Mouse (Mus musculus) small intestine, adult 2 months (tissue): ENCODE results near the gene Elovl5. TPM values are rescaled to one million over a fixed set of nuclear protein-coding genes. Genes with fewer than 3 reads are reported as not detected.

ENCODE experiments used
- H3K27ac ChIP-seq: fragments of 200-500 bp; 2 replicates; pipeline ENCODE4 v1.5.1; 2012; ENCODE audit warnings: low read depth, low read length, control low read depth, inconsistent platforms; ENCODE audit not compliant: insufficient read depth
- H3K27me3 ChIP-seq: fragments of 200-500 bp; 2 replicates; pipeline ENCODE4 v1.6.1; 2012; ENCODE audit warnings: mild to moderate bottlenecking, moderate library complexity, low read length, inconsistent platforms; ENCODE audit not compliant: control insufficient read depth, insufficient read depth
- H3K36me3 ChIP-seq: fragments of 200-500 bp; 2 replicates; pipeline ENCODE4 v1.6.1; 2012; ENCODE audit warnings: mild to moderate bottlenecking, low read length, control low read depth, inconsistent platforms; ENCODE audit not compliant: control insufficient read depth, insufficient read depth
- H3K4me1 ChIP-seq: fragments of 200-500 bp; 2 replicates; pipeline ENCODE4 v1.6.1; 2012; ENCODE audit warnings: low read length, inconsistent platforms, mixed read lengths; ENCODE audit not compliant: control insufficient read depth, insufficient read depth, insufficient read length
- H3K4me3 ChIP-seq: fragments of 200-500 bp; 2 replicates; pipeline ENCODE4 v1.5.1; 2012; ENCODE audit warnings: low read depth, mild to moderate bottlenecking, control low read depth, inconsistent platforms, low read length, moderate library complexity
- CTCF ChIP-seq: fragments of 200-500 bp; IDR thresholded peaks from 2 replicates; pipeline ENCODE4 v1.5.1; 2012; ENCODE audit warnings: low read depth, mild to moderate bottlenecking, control low read depth, inconsistent platforms, low read length, moderate library complexity, mixed read lengths; ENCODE audit not compliant: insufficient replicate concordance, insufficient read length; ENCODE audit errors: extremely low read depth
- POLR2A ChIP-seq: fragments of 200-500 bp; IDR thresholded peaks from 2 replicates; pipeline ENCODE4 v1.6.1; 2012; ENCODE audit warnings: low read depth, mild to moderate bottlenecking, control low read depth, inconsistent platforms, low read length, moderate library complexity
- WGBS: fragments of 180-500 bp; shearing (Covaris S2); methylation state at CpG from one replicate; pipeline ENCODE4 v1.1.7; 2018; 5-methylcytosine and 5-hydroxymethylcytosine counted together
- polyA plus RNA-seq: library from polyadenylated mRNA; depleted of rRNA; stranded (reverse); fragments of >200 nt; gene quantifications from 2 replicates; pipeline ENCODE4 v1.2.3, GENCODE M21; 2012

Elovl5 gene
- polyA plus RNA-seq, 1 experiment = 11.2 TPM

DNA sequence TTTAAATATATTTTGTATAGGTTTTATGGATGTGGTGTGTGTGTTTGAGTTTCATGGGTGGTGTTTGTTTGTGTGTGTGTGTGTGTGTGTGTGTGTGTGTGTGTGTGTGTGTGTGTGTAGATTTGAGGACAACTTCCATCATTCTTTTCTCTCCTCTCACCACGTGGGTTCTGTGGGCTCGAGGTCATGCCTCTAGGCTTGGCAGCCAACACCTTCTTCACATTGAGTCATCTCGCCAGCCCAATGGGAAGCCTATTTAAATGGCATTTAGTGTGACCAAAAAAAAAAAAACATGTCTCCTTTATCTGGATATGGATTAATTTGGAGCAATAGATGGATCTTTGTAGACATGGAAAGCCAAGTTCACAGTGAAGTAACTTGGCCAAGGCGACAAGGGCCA, 94.9 kb downstream of the Elovl5 start:
- H3K4me1 ChIP-seq = no peaks in the 10 kb centered on the region
- H3K27me3 ChIP-seq = no peaks in the 10 kb centered on the region
- TF ChIP-seq CTCF (no peak), POLR2A (no peak)
- H3K36me3 ChIP-seq = no peaks in the 10 kb centered on the region
- no peak overlapping the region for H3K27ac ChIP-seq
- no peak overlapping the region for H3K4me3 ChIP-seq
- WGBS = 73% methylated on average over 4 of the region's 4 CpGs

DNA sequence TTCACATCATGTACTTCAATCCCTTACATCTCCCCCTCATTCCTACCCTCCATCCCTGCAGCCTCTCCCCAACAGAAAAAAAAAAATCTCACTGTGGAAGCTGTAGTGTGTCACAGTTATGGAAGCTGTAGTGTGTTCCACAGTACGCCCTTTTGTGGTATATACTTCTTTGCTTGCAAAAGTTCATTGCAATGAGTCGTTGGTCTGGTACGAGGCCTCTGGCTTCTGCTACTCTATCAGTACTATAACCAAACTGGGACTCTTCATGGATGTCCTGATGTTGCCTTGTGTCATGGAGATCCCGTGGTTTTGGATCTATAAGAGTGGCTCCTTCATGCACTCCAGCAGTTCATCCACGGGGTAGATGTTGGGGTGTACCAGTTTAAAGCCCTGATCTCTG, 95.5 kb downstream of the Elovl5 start:
- Histone ChIP-seq H3K27ac (no peak overlapping the region), H3K4me1 (no peaks in the 10 kb centered on the region), H3K4me3 (no peak overlapping the region), H3K27me3 (no peaks in the 10 kb centered on the region), H3K36me3 (no peaks in the 10 kb centered on the region)
- WGBS = 85% methylated on average over 5 of the region's 5 CpGs
- TF ChIP-seq POLR2A (no peak), CTCF (no peak)

DNA sequence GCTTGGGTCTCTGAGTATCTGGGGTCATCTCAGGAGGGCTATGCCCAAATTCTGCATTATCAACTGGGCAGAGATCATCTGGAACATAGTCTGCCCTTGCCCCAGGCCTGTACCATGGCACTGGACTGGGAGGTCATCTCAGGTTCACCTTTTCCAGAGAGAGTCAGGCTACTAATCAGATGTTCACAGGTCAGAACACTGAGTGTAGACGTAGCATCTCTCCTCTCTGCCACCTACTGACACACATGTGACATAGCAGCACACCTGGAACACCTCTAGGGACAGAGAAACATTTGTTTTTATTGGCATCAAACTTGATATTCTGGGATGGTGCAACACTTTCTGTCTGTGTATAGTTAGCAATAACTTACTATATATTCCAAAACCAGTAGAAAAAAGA, 96.6 kb downstream of the Elovl5 start:
- TF ChIP-seq CTCF (no peak), POLR2A (no peak)
- Histone ChIP-seq H3K4me1 (no peaks in the 10 kb centered on the region), H3K27ac (no peak overlapping the region), H3K27me3 (no peaks in the 10 kb centered on the region), H3K36me3 (no peaks in the 10 kb centered on the region), H3K4me3 (no peak overlapping the region)
- WGBS = 16% methylated on average over 1 of the region's 1 CpGs

DNA sequence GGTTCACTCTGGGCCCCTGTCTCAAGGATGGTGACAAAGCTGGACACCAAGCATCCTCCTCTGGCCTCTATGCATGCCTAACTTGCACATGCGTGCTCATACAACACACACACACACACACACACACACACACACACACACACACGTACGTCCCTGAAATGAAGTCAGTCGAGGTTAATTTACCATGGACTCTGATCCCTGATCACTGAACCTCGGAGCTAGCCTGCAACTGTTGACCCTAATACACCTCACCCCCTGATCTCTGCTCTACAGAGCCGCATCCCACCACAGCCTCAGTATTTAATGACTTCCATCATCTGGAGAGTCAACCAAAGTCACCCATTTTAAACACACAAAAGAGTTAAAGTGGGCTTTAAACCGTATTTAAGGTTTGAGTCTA, 98.7 kb downstream of the Elovl5 start:
- Histone ChIP-seq H3K36me3 (no peaks in the 10 kb centered on the region), H3K27me3 (no peaks in the 10 kb centered on the region), H3K4me3 (no peak overlapping the region), H3K4me1 (no peaks in the 10 kb centered on the region), H3K27ac (no peak overlapping the region)
- TF ChIP-seq POLR2A = no peak
- no peak for TF ChIP-seq CTCF
- 71% methylated on average over 7 of the region's 7 CpGs for WGBS

DNA sequence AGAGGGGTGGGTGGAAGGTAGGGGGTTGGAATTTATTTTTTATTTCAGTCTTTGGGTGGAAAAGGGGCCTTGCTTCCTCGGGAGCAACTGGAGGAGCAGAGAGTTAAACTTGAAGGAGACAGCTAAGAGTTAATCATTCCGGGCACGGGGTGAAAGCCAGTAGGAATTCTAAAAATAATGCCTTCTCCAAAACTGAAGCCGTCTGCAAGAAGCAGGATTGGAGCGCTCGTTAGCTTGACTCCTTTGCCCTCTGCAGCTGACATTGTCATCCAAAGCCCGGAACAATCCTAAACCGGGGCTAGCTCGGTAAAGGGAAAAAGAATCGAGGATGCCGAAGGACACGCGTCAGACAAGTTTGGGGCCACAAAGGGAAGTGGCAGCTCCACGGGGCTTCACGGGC, 99.1 kb downstream of the Elovl5 start:
- H3K4me1 ChIP-seq = peaks cover 2% of the 10 kb centered on the region; the same call in 1 of the 2 replicates
- WGBS = 75% methylated on average over 15 of the region's 15 CpGs
- no peaks in the 10 kb centered on the region for H3K36me3 ChIP-seq
- H3K27me3 ChIP-seq = no peaks in the 10 kb centered on the region
- no peak overlapping the region for H3K27ac ChIP-seq
- TF ChIP-seq CTCF = no peak
- no peak for TF ChIP-seq POLR2A
- no peak overlapping the region for H3K4me3 ChIP-seq

DNA sequence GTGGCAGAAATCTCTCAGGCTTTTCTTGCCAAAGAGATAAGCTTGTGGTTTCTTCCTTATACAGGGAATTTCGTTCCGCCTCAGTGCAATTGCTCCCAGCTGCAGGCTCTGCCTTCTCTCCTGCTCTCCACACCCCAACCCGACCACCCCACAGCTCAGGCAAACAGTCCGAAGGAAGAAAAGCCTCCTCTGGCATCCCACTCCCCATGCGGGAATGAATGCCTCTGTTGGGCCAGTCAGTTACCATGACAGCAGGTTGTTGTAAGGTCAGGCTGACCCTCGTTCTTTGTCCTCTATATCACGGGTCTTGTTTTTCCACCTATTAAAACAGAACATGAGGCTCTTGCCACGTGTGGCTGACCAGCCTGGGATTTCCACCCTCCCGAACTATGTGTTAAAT, 104.1 kb downstream of the Elovl5 start:
- TF ChIP-seq POLR2A (no peak), CTCF (no peak)
- Histone ChIP-seq H3K27me3 (no peaks in the 10 kb centered on the region), H3K4me1 (peaks cover 12% of the 10 kb centered on the region), H3K4me3 (no peak overlapping the region), H3K27ac (no peak overlapping the region), H3K36me3 (no peaks in the 10 kb centered on the region)
- 27% methylated on average over 9 of the region's 9 CpGs for WGBS

DNA sequence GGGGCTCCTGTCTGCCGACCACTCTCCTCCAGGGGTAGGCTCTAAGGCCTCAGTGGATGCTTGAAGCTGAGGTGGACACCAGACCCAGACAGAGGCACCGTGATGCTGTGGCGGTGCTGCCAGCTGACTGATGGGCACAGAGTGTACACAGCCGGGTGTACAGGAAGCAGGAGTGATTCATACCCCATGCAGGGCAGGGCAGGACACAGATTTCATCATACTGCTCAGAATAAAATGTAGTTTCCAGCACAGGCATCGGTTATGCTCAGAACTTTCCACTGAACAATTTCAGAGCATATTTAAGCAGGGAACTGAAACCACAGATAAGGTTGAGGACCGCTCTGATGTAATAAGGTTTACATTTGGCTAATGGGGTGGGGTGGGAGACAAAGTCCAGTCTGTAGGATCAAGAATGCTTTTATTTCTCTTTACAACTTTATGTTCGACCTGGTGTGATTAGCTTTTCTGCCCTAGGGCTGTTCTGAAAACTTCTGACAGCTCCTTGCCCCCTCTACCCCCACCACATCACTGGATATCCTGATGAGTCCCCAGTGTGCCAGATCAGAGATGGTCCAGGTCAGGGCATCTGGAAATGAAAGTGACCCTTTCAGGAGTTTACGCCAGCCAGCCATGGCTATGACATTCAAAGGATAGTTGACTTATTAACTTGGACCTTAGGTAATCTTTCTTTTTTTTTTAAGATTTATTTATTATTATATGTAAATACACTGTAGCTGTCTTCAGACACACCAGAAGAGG, 105.2 kb downstream of the Elovl5 start:
- Histone ChIP-seq H3K4me1 (peaks cover 12% of the 10 kb centered on the region), H3K36me3 (no peaks in the 10 kb centered on the region), H3K27ac (peak overlapping the region; percentile 41), H3K4me3 (no peak overlapping the region), H3K27me3 (no peaks in the 10 kb centered on the region)
- WGBS = 16% methylated on average over 8 of the region's 8 CpGs
- TF ChIP-seq CTCF (no peak), POLR2A (no peak)

DNA sequence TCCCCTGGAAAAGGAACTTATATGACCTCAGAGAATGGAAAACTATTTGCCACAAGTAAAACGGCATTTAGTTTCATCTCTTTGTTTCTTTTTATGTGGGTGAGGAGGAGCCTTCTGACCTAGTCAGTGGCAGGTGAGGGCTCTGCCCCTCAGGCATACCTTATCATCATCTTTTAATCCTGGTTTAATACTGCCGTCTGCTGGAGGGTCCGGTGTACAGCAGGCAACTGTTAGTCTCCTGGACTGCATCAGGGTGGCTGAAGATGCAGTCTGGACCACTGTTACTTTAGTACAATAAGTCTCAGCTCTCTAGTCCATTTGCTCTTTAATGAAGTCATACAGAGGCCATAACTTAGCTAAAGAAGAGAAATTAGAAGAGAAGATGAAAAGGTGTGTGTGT, 107.7 kb downstream of the Elovl5 start:
- Histone ChIP-seq H3K4me1 (peaks cover 12% of the 10 kb centered on the region), H3K27me3 (no peaks in the 10 kb centered on the region), H3K4me3 (no peak overlapping the region), H3K36me3 (no peaks in the 10 kb centered on the region), H3K27ac (no peak overlapping the region)
- no peak for TF ChIP-seq POLR2A
- peak; percentile 82; the same call in 1 of the 2 replicates for TF ChIP-seq CTCF
- 5% methylated on average over 3 of the region's 3 CpGs for WGBS
